Mouse (Mus musculus) C2C12 (cell line): Measurements from ENCODE around the gene Olfr462. TPM values are rescaled to one million over a fixed set of nuclear protein-coding genes. Genes with fewer than 3 reads are reported as not detected.

Experiments
- H3K27me3 ChIP-seq: one replicate; pipeline ENCODE4 v1.6.1; 2011; ENCODE audit not compliant: control insufficient read depth, insufficient read depth, insufficient read length
- H3K36me3 ChIP-seq: one replicate; pipeline ENCODE4 v1.6.1; 2011; ENCODE audit not compliant: control insufficient read depth, insufficient read depth
- H3K4me3 ChIP-seq: one replicate; pipeline ENCODE4 v1.5.1; 2011; ENCODE audit warnings: mild to moderate bottlenecking, control low read depth; ENCODE audit not compliant: poor library complexity, insufficient read depth, severe bottlenecking
- H3K79me2 ChIP-seq: one replicate; pipeline ENCODE4 v1.6.1; 2011; ENCODE audit not compliant: control insufficient read depth, insufficient read depth
- H3K79me3 ChIP-seq: one replicate; pipeline ENCODE4 v1.6.1; 2011; ENCODE audit warnings: low read depth, control low read depth
- H3ac ChIP-seq: one replicate; pipeline ENCODE3; 2011; ENCODE audit warnings: low read depth; ENCODE audit not compliant: control insufficient read depth, insufficient read length
- CEBPB ChIP-seq: IDR thresholded peaks from one replicate; pipeline ENCODE4 v1.6.1; 2011; ENCODE audit warnings: low read depth, mild to moderate bottlenecking, control low read depth, moderate library complexity
- CTCF ChIP-seq: IDR thresholded peaks from one replicate; pipeline ENCODE4 v1.5.1; 2011; ENCODE audit not compliant: control insufficient read depth, insufficient read depth, insufficient read length
- FOSL1 ChIP-seq: IDR thresholded peaks from one replicate; pipeline ENCODE4 v1.8.0; 2011; ENCODE audit warnings: mild to moderate bottlenecking, low read length; ENCODE audit not compliant: poor library complexity, insufficient read depth, severe bottlenecking
- MAX ChIP-seq: IDR thresholded peaks from one replicate; pipeline ENCODE4 v1.6.1; 2011; ENCODE audit warnings: mild to moderate bottlenecking, control low read depth
- MYOD1 ChIP-seq: IDR thresholded peaks from one replicate; pipeline ENCODE4 v1.6.1; 2011; ENCODE audit warnings: low read depth; ENCODE audit not compliant: control insufficient read depth, insufficient read length
- MYOG ChIP-seq: IDR thresholded peaks from one replicate; pipeline ENCODE4 v1.6.1; 2011; ENCODE audit not compliant: control insufficient read depth, insufficient read length; ENCODE audit errors: extremely low read depth
- USF1 ChIP-seq: IDR thresholded peaks from one replicate; pipeline ENCODE4 v1.6.1; 2011; ENCODE audit warnings: low read depth, mild to moderate bottlenecking, control low read depth, moderate library complexity
- polyA plus RNA-seq: library from polyadenylated mRNA; unstranded; fragments of >200 nt; fragmentation: generic; extraction: Trizol; gene quantifications from one replicate; pipeline ENCODE4 v1.2.1, GENCODE M21; 2012; ENCODE audit warnings: missing spikeins

Olfr462 gene
- polyA plus RNA-seq, 1 experiment = not detected

DNA sequence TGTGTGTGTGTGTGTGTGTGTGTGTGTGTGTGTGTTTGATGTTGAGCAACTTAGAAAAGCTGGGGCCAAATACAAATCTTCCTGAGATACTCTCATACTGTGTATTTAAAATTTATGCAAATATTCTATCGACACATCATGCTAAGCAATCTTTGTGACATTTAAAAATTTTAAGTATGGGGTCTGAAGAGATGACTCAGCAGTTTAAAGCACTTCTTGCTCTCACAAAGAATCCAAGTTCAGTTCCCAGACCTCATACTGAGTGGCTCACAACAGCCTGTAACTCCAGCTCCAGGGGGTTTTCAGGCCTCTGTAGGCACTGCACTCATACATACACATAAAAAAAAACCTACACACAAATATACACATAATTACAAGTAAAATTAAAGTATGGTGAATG lies 23.9 kb upstream of the Olfr462 start:
- H3K27me3 ChIP-seq = peaks cover 19% of the 10 kb centered on the region
- H3K79me3 ChIP-seq = no peaks in the 10 kb centered on the region
- no peak overlapping the region for H3ac ChIP-seq
- no peak for TF ChIP-seq MYOG
- no peak for TF ChIP-seq MYOD1
- no peak for TF ChIP-seq CEBPB
- no peak for TF ChIP-seq USF1
- TF ChIP-seq CTCF = no peak
- TF ChIP-seq MAX = no peak
- TF ChIP-seq FOSL1 = no peak
- H3K79me2 ChIP-seq = no peaks in the 10 kb centered on the region
- no peaks in the 10 kb centered on the region for H3K36me3 ChIP-seq
- no peak overlapping the region for H3K4me3 ChIP-seq

GRCm38 (mm10) chr11:87904331-87904730 lies 12.3 kb upstream of the Olfr462 start:
- Histone ChIP-seq H3ac (no peak overlapping the region), H3K36me3 (no peaks in the 10 kb centered on the region), H3K79me2 (no peaks in the 10 kb centered on the region), H3K4me3 (no peak overlapping the region), H3K27me3 (peaks cover 8% of the 10 kb centered on the region), H3K79me3 (no peaks in the 10 kb centered on the region)
- TF ChIP-seq FOSL1 (no peak), CTCF (no peak), MAX (no peak), CEBPB (no peak), MYOD1 (no peak), USF1 (no peak), MYOG (no peak)

DNA sequence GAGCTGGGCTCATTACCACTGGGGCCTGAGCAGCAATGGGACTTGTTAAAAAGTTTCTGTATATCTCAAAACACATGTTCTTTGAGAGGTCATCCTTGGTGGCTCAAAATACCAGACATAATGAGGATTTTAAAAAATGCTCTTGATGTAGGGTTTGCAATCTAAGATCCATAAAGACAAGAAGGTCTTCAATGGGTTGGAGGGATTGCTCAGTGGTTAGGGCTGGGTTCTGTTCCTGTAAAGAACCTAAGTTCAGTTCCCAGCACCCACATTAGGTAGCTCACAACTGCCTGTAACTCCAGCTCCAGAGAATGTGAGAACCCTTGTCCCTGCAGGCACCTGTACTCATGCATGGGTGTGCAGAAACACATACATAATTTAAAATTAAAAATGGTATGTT lies 5.2 kb upstream of the Olfr462 start, which contains the start of gene Olfr463:
Gene Olfr463 (minus strand): TSS at position 101 of the 400 bp plus-strand sequence.
- Histone ChIP-seq H3K27me3 (peaks cover 21% of the 10 kb centered on the region), H3ac (no peak within 1 kb of the TSS), H3K79me2 (no peaks in the 10 kb centered on the region), H3K79me3 (no peaks in the 10 kb centered on the region), H3K36me3 (no peaks in the 10 kb centered on the region), H3K4me3 (no peak within 1 kb of the TSS)
- TF ChIP-seq FOSL1 (no peak), CTCF (no peak), MYOG (no peak), CEBPB (no peak), USF1 (no peak), MAX (no peak), MYOD1 (no peak)

- Histone ChIP-seq H3K36me3 (no peaks in the 10 kb centered on the region), H3K4me3 (no peak overlapping the region), H3ac (no peak overlapping the region), H3K27me3 (peaks cover 39% of the 10 kb centered on the region), H3K79me2 (no peaks in the 10 kb centered on the region), H3K79me3 (no peaks in the 10 kb centered on the region)
- TF ChIP-seq CTCF = no peak
Measured at GRCm38 (mm10) chr11:87884856-87885255, 7.2 kb downstream of the Olfr462 start.

DNA sequence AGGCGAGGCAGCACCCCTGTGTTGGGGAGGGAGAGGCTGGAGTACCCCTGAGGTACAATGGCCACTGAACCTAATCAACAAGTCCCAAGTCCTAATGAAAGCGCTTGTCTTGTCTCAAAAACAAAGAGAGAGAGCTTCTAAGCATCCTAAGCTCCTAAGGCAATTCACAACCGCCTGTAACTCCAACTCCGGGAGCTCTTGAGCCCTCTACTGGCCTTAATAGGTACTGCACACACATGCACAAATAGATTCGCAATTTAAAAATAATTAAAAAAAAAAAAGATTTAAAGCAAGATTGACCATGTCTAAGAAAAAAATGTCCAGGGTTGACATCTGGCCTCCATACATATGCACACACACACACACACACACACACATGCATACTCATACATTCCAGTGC lies 8.6 kb downstream of the Olfr462 start:
- Histone ChIP-seq H3K27me3 (peaks cover 37% of the 10 kb centered on the region), H3K4me3 (no peak overlapping the region), H3ac (no peak overlapping the region), H3K79me3 (no peaks in the 10 kb centered on the region), H3K36me3 (no peaks in the 10 kb centered on the region), H3K79me2 (no peaks in the 10 kb centered on the region)
- TF ChIP-seq MYOD1 (no peak), USF1 (no peak), MYOG (no peak), FOSL1 (no peak), CTCF (no peak), CEBPB (no peak)

DNA sequence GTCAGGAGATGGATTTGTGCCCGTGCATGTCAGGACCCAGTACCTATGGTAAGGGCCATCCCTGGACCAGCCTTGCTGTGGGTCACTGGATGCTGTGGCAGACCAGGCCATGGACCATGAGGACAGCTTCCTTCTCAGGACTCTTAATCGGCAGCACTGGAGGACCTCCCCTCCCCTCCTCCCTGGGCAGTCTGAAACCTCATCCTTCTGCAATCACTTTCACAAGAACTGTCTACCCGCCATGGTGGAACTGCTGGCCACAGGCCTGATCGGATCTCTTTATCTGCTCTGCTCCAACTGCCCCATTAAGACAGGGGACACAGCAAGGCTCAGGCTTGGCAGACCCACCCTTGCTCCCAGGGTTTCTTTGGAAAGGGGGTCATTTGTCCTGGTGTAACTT lies 10.4 kb downstream of the Olfr462 start:
- H3ac ChIP-seq = no peak overlapping the region
- no peak for TF ChIP-seq CTCF
- no peaks in the 10 kb centered on the region for H3K79me2 ChIP-seq

More for the DNA sequence above, 10.4 kb downstream of the Olfr462 start:
- H3K79me3 ChIP-seq = no peaks in the 10 kb centered on the region
- H3K27me3 ChIP-seq = peaks cover 45% of the 10 kb centered on the region
- no peak overlapping the region for H3K4me3 ChIP-seq
- H3K36me3 ChIP-seq = no peaks in the 10 kb centered on the region
